In the genomic region with DNA sequence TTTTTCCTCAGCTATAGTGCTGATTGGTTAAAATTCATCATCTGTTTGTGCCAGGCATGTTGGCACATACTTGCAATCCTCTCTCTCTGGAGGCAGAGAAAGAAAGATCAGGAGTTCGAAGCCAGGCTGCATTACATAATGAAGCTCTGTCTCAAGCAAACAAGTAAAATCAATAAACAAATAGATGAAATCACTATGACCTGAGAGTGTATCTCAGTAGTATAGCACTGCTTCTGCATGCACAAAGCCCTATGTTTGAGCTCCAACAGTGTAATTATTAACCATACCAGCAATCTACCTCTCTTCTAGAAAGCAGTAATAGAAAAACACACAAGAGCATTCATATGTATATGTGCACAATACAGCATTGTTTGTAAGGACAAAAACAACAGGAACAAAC, we compare ENCODE assay signal across 18 mouse cellular contexts.
"Had no signal": no experiment of that assay in that cellular context is flagged by ENCODE, and none has a peak within 500 bp of the region (broad histone marks: within the 10 kb centered on the region; RNA-seq: fewer than 3 reads in every experiment).

No protein-coding gene starts in this region.

- H3K9me3 ChIP-seq: intestine, embryonic 15.5 days; limb, embryonic 12.5 days; limb, embryonic 15.5 days; lung, embryonic 15.5 days had no signal

- H3K4me3 ChIP-seq: intestine, embryonic 15.5 days; layer of hippocampus, adult 2 months; left cerebral cortex, adult 2 months; limb, embryonic 12.5 days; limb, embryonic 15.5 days; lung, embryonic 15.5 days had no signal

- H3K4me1 ChIP-seq: intestine, embryonic 15.5 days; limb, embryonic 15.5 days; lung, embryonic 15.5 days had no signal

- H3K27ac ChIP-seq: intestine, embryonic 15.5 days; layer of hippocampus, adult 2 months; left cerebral cortex, adult 2 months; limb, embryonic 12.5 days; limb, embryonic 15.5 days; lung, embryonic 15.5 days had no signal

- H3K27me3 ChIP-seq: intestine, embryonic 15.5 days; limb, embryonic 15.5 days; lung, embryonic 15.5 days had no signal

- H3K4me2 ChIP-seq: intestine, embryonic 15.5 days; limb, embryonic 12.5 days; limb, embryonic 15.5 days; lung, embryonic 15.5 days; midbrain, embryonic 11.5 days had no signal

- ATAC-seq: intestine, embryonic 15.5 days had no signal

- H3K9ac ChIP-seq: intestine, embryonic 15.5 days; limb, embryonic 12.5 days; limb, embryonic 15.5 days; lung, embryonic 15.5 days had no signal

- DNase-seq: kidney, adult 18-20 months; kidney, adult 9 months; kidney, postnatal 25 days; layer of hippocampus, adult 9-11 months; layer of hippocampus, postnatal 36 days; left cerebral cortex, postnatal 4 days; lung, postnatal 14 days; lung, postnatal 4 days; midbrain, embryonic 14.5 days; thymus, adult 18-20 months; thymus, postnatal 36 days had no signal

- H3K36me3 ChIP-seq: intestine, embryonic 15.5 days; limb, embryonic 12.5 days; limb, embryonic 15.5 days; lung, embryonic 15.5 days had no signal
